ENCODE assay signal across 28 mouse cellular contexts in the genomic region with DNA sequence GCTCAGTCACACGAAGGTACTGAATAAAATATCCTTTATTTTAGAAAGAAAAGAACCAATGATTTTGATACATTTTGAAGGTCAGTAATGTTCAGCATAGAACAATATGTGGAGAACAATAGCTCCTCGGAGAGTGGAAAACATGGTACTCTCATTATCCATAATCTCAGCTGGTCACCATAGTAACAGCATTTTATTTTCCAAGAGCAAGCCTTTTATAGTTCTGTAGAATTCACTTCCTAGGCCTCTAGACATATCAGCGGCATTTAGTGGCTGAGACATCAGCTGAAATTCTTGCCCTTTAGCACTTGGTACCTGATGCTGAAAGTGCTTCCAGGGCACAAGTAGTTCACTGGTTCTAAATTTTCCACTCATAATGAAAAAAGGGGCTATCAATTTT. TPM values are rescaled to one million over a fixed set of nuclear protein-coding genes. Genes with fewer than 3 reads are reported as not detected.
DNase-seq lines count a peak whose midpoint lies in the region; ATAC-seq and TF ChIP-seq lines count a peak whose summit lies in the region.
"Had no signal": no experiment of that assay in that cellular context is flagged by ENCODE, and none has a peak within 500 bp of the region (broad histone marks: within the 10 kb centered on the region; RNA-seq: fewer than 3 reads in every experiment).

No protein-coding gene starts in this region.

- H3K36me3 ChIP-seq in limb, embryonic 13.5 days = no peaks in the 10 kb centered on the region
- H3K36me3 ChIP-seq in limb, embryonic 10.5 days = no peaks in the 10 kb centered on the region
- H3K36me3 ChIP-seq in forebrain, embryonic 14.5 days (ENCODE audit: control insufficient read depth, insufficient read depth, low read length) = no peaks in the 10 kb centered on the region
- no peaks in the 10 kb centered on the region for H3K36me3 ChIP-seq in limb, embryonic 14.5 days (ENCODE audit: control insufficient read depth, insufficient read depth, low read length)
- H3K36me3 ChIP-seq: embryonic facial prominence, embryonic 13.5 days; G1E; heart, embryonic 10.5 days; limb, embryonic 15.5 days; lung, embryonic 15.5 days had no signal

- no peak for TF ChIP-seq POLR2A in limb, embryonic 14.5 days (IDR thresholded peaks at IDR 0.05; ENCODE audit: borderline replicate concordance, extremely low read depth, insufficient read depth, insufficient read length)

- no peaks in the 10 kb centered on the region for H3K27me3 ChIP-seq in limb, embryonic 13.5 days
- H3K27me3 ChIP-seq in limb, embryonic 10.5 days (ENCODE audit: low read depth, poor library complexity, severe bottlenecking) = no peaks in the 10 kb centered on the region
- no peaks in the 10 kb centered on the region for H3K27me3 ChIP-seq in forebrain, embryonic 14.5 days (replicated peaks; ENCODE audit: control insufficient read depth, insufficient read depth, low read length)
- H3K27me3 ChIP-seq in limb, embryonic 14.5 days (ENCODE audit: control insufficient read depth, insufficient read depth, low read length) = no peaks in the 10 kb centered on the region
- H3K27me3 ChIP-seq: CH12.LX; embryonic facial prominence, embryonic 13.5 days; limb, embryonic 15.5 days; lung, embryonic 15.5 days; Patski had no signal

- no peak overlapping the region for H3K4me3 ChIP-seq in limb, embryonic 13.5 days
- H3K4me3 ChIP-seq in limb, embryonic 10.5 days = no peak overlapping the region
- H3K4me3 ChIP-seq in forebrain, embryonic 14.5 days (ENCODE audit: low read depth, low read length) = no peak overlapping the region
- H3K4me3 ChIP-seq in limb, embryonic 14.5 days (replicated peaks; ENCODE audit: low read length) = no peak overlapping the region
- H3K4me3 ChIP-seq: embryonic facial prominence, embryonic 13.5 days; erythroblast, embryonic 14.5 days; heart, embryonic 10.5 days; layer of hippocampus, adult 2 months; limb, embryonic 15.5 days; lung, embryonic 15.5 days had no signal

- WGBS in limb, embryonic 13.5 days = 65% methylated on average over 3 of the region's 3 CpGs
- WGBS in limb, embryonic 10.5 days = 94% methylated on average over 3 of the region's 3 CpGs
- 39% methylated on average over 3 of the region's 3 CpGs for WGBS in forebrain, embryonic 14.5 days
- WGBS in limb, embryonic 14.5 days = 66% methylated on average over 3 of the region's 3 CpGs

- H3K9me3 ChIP-seq in limb, embryonic 13.5 days = peaks cover under 1% of the 10 kb centered on the region; the same call in 1 of the 2 replicates
- no peaks in the 10 kb centered on the region for H3K9me3 ChIP-seq in limb, embryonic 10.5 days (replicated peaks)
- H3K9me3 ChIP-seq in forebrain, embryonic 14.5 days (replicated peaks; ENCODE audit: control insufficient read depth, low read length) = no peaks in the 10 kb centered on the region
- no peaks in the 10 kb centered on the region for H3K9me3 ChIP-seq in limb, embryonic 14.5 days (ENCODE audit: control insufficient read depth, low read length)
- H3K9me3 ChIP-seq: embryonic facial prominence, embryonic 13.5 days; G1E; heart, embryonic 10.5 days; limb, embryonic 15.5 days; lung, embryonic 15.5 days had no signal

- no peaks in the 10 kb centered on the region for H3K4me1 ChIP-seq in limb, embryonic 13.5 days
- no peaks in the 10 kb centered on the region for H3K4me1 ChIP-seq in limb, embryonic 10.5 days
- no peaks in the 10 kb centered on the region for H3K4me1 ChIP-seq in forebrain, embryonic 14.5 days (ENCODE audit: control insufficient read depth, insufficient read depth, low read length)
- H3K4me1 ChIP-seq in limb, embryonic 14.5 days (ENCODE audit: control insufficient read depth, insufficient read depth, low read length) = no peaks in the 10 kb centered on the region
- H3K4me1 ChIP-seq: embryonic facial prominence, embryonic 13.5 days; heart, embryonic 10.5 days; limb, embryonic 15.5 days; lung, embryonic 15.5 days had no signal

- no peak overlapping the region for H3K27ac ChIP-seq in limb, embryonic 13.5 days
- no peak overlapping the region for H3K27ac ChIP-seq in limb, embryonic 10.5 days
- no peak overlapping the region for H3K27ac ChIP-seq in forebrain, embryonic 14.5 days (ENCODE audit: low read depth, low read length)
- no peak overlapping the region for H3K27ac ChIP-seq in limb, embryonic 14.5 days (replicated peaks; ENCODE audit: low read depth, low read length)
- H3K27ac ChIP-seq: embryonic facial prominence, embryonic 13.5 days; heart, embryonic 10.5 days; layer of hippocampus, adult 2 months; limb, embryonic 15.5 days; liver, embryonic 14.5 days; lung, embryonic 15.5 days had no signal

- H3K9ac ChIP-seq in limb, embryonic 13.5 days = no peak overlapping the region
- H3K9ac ChIP-seq in forebrain, embryonic 14.5 days (ENCODE audit: low read length) = no peak overlapping the region
- no peak overlapping the region for H3K9ac ChIP-seq in limb, embryonic 14.5 days (ENCODE audit: low read depth, low read length, severe bottlenecking)
- H3K9ac ChIP-seq: embryonic facial prominence, embryonic 13.5 days; limb, embryonic 15.5 days; liver, embryonic 14.5 days; lung, embryonic 15.5 days had no signal

- H3K4me2 ChIP-seq in limb, embryonic 13.5 days (replicated peaks) = no peak overlapping the region
- no peak overlapping the region for H3K4me2 ChIP-seq in forebrain, embryonic 14.5 days (ENCODE audit: low read length)
- H3K4me2 ChIP-seq in limb, embryonic 14.5 days (replicated peaks; ENCODE audit: low read depth, low read length, severe bottlenecking) = no peak overlapping the region
- H3K4me2 ChIP-seq: embryonic facial prominence, embryonic 13.5 days; limb, embryonic 15.5 days; lung, embryonic 15.5 days had no signal

- DNase-seq in limb, embryonic 10.5 days (ENCODE audit: low spot score) = no peak
- peak; percentile 57 for DNase-seq in forebrain, embryonic 14.5 days (ENCODE audit: low spot score)
- no peak for DNase-seq in limb, embryonic 14.5 days (ENCODE audit: low spot score)
- DNase-seq in retina, postnatal 1 day = peak; percentile 7
- no peak for DNase-seq in lung, adult 18-20 months
- DNase-seq: adrenal gland, adult 8-10 months; B cell, adult 2 months; cerebellum, adult 2 months; cerebellum, postnatal 25 days; heart, postnatal 4 days; kidney, postnatal 25 days; layer of hippocampus, postnatal 36 days; lung, postnatal 4 days; right cerebral cortex, postnatal 4 days; thymus, postnatal 14 days had no signal

- ATAC-seq in limb, embryonic 13.5 days (ENCODE audit: low FRiP score, low read depth) = peak; percentile 36; the same call in 1 of the 2 replicates
- ATAC-seq in forebrain, embryonic 14.5 days = peak; percentile 65
- ATAC-seq in limb, embryonic 14.5 days (ENCODE audit: low FRiP score, low read depth) = peak; percentile 37; the same call in 1 of the 2 replicates
- no peak for ATAC-seq in frontal cortex, adult (ENCODE audit: low TSS enrichment)
- ATAC-seq: intestine, postnatal 0 days; Patski had no signal

RNA-seq across cellular contexts. Expression of gene Gm8797, which starts 15.7 kb away (rescaled TPM):
- 14.3 and 17.6 TPM in 2 replicates for polyA plus RNA-seq in limb, embryonic 13.5 days (2015; fragmentation: Nextera tagmentation; extraction: Ambion mirVana)
- polyA plus RNA-seq in limb, embryonic 10.5 days (2016; fragmentation: Nextera tagmentation; extraction: Ambion mirVana) = 15.3 and 19.4 TPM in 2 replicates
- polyA plus RNA-seq in forebrain, embryonic 14.5 days (2014; fragmentation: Nextera tagmentation; extraction: Ambion mirVana) = 15.5 and 33.8 TPM in 2 replicates
- 1.7 and 2.0 TPM in 2 replicates for polyA plus RNA-seq in limb, embryonic 14.5 days (2012; rRNA removed)
- 15.9 and 18.0 TPM in 2 replicates for polyA plus RNA-seq in limb, embryonic 14.5 days (2014; fragmentation: Nextera tagmentation; extraction: Ambion mirVana)

Comparison
In these comparisons a context has a peak if more than half of its experiments do, and no peak if none do; other contexts are left out.
1. DNase-seq: peak in forebrain, embryonic 14.5 days (single experiment) and retina, postnatal 1 day (single experiment); none in limb, embryonic 10.5 days (single experiment), limb, embryonic 14.5 days (single experiment) and lung, adult 18-20 months (0 of 2).